Mouse (Mus musculus) spleen, postnatal 4 days (tissue): ENCODE data around the gene Vti1a.

ENCODE experiments used
- DNase-seq, 2 experiments: peaks; one replicate each; pipeline ENCODE4 v3.0.0; 2022; ENCODE audit warnings: low spot score in 2 of 2

Gene Vti1a

DNA sequence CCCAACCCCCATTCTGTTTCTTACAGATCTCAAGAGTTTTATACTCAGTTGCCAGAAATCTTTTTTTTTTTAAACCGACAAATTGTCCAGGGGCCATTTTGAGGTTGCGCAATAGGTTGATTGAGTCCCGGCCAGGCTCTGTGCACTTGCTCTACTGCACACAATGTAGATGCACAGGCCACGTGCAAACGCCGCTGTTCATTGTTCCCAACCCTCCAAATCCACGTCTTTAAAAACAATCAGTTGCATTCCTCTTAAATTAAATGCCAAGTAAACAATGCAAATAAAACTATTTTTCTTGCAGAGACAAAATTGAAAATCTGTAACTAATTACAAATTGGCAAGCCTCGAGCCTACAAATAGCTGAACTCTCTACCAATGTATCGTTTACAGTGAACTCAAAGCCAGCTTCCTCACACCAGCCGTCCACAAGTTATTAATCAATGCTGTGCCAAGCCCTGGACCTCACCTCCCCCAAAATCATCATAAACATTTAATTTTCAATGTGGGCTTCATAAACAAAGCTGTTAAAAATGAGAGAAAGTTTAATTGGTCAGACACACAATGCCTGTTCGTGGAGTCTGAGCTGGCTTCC, 244.1 kb downstream of the Vti1a start:
- DNase-seq: no peak

DNA sequence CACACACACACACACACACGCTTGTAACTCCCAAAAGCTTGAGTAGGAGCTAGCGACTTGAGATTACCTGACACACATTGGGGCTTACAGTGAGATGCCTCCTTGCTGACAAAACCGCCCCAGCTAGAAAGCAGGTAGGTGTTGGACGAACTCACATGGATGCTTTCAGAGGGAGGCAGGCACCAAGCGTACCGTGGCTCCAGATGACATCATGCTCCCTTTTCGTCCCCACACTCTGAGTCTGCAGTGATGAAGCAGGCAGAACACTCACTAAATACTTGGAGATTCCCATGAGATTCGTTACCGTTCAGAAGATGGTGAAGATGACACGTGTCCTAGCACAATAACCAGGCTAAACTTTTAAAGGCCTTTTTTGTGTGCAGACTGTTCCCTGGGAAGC, 245.4 kb downstream of the Vti1a start:
- DNase-seq: no peak

DNA sequence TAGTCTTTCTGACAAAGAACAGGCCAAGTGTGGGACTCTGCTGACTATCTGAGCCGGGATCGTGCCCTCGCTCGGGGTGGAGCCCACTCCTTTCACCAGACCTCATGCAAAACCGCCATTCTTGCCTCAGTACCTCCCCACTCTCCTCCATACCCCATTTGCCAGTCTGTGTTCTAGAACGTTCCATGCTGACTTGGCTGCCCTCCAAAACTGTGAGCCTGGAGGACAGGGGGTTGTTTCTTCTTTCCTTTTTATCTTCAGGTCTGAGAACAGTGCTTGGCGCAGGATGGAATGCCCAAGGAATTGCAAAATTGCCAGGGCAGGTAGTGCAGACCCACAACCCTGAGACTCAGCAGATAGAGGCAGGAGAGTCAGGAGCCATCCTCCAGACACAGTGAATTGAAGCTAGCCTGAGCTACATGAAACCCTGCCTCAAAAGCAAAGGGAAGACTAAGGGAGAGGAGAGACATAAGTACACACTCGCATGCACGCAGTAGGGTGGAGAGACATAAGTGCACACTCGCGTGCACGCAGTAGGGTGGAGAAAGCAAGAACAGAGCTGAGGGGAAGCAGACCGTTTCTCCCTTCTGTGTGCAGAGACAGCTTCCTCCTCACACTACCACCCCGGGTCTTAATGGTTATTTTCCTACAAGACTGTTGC, 246.5 kb downstream of the Vti1a start:
- no peak for DNase-seq

DNA sequence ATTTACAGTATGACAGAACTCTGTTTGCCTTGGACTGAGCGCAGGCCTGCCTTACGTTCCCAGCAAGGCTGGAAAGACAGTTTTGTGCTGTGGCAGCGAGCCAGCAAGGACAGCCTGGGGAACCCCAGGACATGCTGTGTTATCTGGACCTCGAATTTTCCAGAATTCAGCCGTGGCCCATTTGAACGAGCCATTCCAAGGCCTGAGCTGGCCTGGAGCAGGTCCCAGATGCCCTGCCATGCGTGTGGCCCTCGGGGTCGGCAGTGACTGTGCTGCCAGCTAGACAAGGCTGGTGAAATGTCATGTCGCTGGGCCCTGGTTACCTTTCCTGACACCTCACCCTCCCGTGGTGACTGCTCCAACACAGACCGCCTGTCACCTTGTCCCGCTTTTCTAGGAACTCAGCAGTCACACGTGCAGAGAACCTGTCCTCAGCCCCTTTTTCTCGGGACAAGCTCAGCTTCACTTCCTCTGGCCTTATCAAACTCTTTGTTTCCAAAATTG, 247.1 kb downstream of the Vti1a start:
- DNase-seq: no peak

DNA sequence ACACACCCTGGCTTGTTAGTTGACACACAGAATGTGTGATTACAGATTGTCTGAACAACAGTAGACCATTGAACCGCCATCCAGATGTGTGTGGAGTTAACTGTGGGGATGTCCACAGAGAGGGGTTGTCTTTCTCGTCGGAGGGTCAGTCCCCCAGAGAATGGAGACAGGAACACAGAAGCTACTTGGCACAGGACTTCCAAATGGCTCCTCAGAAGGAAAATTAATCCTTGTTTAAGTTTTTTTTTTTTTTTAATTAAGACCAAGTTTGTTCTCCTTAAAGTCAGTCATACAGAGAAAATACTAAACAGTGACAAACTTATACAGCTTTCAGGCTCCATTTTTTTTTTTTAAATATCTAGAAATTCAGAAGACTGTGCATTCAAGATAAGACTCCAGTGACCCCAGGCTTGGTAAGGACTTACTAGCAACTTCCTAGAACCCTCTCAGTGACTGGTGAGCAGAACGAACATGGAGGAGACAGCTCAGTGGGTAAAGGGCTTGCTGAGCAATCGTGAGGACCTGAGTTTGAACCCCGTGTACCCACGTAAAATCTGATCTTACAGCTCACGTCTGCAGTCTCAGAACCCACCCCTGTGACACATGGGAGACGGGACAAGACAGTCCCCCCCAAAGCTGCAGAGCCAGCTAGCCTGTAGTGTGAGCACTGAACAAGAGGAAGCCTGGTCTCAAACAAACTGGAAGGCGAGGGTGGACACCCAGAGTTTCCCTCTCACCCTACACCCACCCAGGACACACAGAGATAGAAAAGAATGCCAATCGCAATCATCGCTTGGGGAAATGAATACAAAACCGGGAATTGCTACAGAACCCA, 248.2 kb downstream of the Vti1a start:
- no peak for DNase-seq

DNA sequence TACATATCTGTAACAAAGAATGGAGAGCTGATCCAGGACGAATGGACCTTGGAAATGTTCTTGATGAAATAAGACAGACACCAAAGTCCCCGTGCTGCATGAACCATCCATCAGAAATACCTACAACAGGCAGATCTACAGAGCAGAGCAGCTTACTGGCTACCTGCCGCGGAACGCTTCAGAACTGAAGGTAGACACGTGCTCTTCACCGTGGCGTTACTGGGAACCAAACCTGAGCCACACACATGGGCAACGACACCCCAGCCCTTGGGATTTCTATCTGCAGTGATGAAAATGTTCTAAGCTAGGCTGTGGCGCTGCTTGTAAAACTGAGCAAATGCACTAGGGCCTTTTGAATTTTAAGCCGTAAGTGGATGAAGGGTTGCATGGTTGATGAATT, 249.0 kb downstream of the Vti1a start:
- DNase-seq: no peak

DNA sequence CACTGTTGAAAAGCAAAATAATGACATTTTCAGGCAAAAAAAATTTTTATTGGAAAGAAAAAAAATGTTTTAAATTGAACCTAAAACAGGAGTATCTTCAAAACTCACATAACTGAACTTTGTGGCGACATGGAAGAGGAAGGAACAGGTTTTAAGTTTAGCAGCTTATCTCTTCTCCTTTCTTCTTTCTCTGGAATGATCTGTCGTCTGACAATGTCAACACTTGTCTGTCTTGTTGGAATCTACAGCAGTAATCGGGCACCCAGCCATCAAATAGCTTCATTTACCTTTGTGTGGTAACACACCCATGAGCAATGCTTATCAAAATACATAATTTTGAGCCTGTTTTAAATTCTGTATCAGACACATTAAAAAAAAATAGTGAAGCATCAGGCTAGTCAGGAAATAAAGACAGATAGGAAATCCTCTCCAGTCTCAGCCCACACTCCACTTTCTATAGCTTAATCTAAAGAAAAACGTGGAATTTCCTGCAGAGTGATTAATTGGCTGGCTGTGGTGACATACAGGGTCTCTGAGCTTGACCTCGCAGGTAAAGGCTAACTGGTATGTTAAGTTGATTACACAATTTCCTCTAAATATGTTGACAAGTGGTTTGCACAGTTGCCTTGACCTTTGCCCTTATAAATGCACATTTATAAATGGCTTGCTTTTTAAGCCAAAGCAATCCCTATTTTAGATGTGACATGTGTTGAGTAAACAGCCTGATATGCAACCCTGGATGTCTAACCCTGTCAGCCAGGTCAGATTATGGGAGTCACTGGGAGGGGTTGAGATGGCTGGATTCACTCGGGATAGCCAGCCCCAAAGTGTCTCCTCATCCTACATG, 249.7 kb downstream of the Vti1a start:
- DNase-seq: no peak

DNA sequence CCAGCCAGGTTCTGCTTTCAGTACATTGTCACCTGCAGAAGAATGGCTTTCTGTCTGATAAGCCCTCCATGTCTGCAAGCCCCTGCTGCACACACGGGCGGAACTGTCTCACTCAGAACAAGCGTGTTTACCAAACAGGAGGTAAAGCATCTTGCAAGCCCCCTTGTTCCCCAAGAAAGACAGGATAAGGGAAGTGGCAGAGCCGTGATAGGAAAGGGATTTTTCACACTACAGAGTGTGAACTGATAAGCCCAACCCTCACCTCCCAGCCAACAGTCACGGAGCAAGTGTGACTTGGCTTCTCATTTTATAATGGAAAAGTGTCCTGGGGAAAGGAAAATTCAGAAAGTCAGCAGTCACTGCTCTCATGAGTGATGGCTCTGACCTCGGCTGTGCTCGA, 253.0 kb downstream of the Vti1a start:
- DNase-seq: no peak

DNA sequence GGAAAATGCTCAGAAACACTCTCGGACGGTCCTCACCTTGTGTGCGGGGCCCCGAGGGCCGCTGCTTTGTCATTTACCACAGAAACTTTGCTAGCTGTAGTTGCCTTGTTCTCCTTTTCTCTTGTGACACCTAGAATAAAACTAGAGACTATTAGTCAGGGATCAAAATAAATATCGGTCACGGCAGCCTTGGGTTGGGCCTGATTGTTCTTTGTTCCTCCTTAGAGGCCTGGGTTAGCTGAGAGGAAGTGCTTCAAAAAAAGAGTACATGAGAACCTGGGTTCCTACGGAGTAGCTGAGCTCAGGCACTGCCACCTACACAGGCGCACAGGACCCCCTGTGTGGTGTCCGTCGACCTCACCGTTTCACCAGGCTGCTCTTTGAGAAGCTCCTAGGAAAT, 253.8 kb downstream of the Vti1a start:
- no peak for DNase-seq

DNA sequence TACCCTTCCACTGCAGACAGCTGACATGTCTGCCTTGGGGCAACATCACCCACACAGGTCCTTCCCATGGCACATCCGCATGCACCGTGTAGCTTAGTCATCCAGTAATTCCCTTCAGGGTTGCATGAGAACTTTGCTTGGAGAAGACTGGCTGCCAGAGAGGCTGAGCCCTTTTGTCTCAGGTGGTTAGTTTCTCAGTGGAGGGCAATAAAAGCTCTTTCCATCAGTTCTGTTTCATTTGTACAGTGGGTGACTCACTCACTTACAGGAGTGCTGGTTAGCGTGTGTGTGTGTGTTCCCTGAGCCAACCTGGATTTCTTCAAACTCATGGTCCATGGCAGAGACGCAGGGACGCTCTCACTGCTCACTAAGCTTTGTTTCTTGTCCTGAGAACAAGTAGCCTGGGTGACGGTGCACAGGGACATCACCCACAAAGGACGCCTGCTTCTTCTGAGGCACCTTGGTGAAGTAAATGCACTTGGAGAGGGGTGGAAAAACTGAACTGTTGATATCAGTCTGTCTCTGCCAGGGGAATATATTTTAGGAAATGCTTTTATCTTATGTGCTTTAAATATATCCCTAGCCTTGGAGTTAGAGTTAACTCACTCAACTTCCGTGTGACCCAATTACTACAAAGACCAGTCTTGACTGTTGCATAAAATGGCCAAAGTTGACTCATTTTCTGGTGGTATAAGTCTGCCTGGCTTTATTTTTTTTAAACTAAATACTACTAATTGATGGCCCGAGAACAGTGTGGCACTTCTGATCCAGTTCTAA, 254.6 kb downstream of the Vti1a start:
- DNase-seq: no peak

DNA sequence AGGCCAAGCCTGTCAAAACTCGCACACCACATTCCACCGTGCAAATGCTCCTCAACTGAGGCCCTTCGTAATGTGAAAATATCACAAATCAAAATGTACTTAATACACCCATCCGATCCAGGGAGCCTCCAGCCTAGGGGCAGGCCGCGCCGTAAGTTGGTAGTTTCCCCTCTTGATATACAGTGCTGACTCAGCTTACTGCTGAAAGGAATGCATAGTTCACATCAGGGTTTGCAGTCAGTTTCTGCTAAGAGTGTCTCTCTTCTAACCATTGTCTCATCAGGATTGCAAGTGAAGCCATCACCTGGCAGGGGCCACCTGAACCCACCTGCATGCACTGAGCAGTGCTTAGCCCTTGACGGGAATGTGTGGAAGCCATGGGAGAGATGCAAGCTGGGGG, 255.4 kb downstream of the Vti1a start:
- DNase-seq: no peak

DNA sequence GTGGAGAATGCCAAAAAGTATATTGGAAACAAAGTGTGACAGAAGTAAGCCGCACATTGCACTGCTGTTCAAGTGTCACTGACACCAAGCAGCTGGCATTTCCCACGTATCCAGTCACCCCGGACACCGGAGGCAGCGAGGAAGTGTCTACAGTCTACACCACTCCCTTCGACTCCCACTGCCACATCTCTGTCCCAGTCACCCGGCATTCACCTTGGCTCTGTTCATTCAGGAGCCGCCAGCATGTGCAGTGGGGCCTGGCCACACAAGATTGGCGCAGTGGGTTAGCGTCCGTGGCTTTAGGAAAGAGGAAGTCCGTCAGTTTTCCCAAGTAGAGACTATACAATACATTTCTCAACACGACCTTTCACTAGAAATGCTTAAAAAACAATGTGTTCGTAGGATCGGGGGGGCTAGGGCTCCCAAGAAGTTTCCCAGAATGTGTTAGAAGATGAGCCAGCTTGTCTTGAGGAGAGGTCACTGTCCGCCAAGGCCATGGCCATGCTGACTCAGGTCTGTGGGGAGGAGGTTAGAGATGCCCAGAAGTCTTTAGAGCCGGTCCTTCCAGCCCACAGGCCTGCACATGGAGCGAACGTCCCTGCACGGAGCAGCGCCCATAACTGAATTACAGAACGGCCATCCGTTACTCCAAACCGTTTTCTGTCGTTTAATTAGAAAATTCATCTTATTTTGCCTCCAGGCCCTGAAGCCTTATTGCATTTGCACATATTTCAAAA, 261.4 kb downstream of the Vti1a start:
- no peak for DNase-seq

DNA sequence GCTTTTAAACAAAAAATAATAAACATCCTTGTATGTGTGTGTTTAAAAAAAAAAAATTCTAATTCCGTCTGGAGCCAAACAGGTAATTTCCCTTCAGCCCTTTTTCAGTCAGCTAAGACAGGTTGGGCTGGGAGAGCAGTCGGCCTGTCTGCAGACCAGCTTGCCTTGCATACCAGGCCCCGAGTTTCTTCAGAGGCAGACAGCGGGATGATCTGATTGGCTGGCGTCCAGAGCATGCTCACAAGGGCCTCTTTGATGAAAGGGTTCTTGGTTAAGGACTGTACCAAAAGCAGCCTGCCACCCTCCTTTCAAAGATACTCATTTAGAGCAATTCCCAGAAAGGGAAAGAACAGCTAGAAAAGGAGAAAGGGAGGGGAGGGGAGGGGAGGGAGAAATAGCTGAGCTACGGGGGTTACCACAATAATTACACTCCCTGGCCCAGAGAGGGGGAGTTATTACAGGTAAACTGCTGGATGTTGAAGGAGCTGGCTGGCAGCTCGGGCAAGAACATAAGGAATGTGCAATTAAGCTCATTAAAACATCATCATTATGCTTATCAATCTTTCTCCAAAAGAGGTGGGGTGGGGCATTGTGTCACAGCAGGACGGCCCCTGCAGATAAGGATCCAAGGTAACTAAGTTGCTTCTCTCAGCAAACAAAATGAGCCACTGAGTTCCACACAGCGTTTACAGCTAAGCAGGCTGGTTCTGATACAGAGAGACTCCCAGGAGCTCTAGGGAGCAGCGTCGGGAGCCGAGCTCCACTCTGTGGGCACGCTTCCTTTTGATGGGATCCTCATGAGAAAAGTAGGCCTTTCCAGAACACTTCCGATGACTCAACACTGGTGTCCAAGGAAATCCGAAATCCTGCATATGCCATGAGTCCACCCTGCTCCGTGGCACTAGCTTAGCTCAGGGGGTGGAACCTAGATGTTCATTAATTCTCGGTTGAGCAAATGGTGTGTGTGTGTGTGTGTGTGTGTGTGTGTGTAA, 262.3 kb downstream of the Vti1a start:
- no peak for DNase-seq

DNA sequence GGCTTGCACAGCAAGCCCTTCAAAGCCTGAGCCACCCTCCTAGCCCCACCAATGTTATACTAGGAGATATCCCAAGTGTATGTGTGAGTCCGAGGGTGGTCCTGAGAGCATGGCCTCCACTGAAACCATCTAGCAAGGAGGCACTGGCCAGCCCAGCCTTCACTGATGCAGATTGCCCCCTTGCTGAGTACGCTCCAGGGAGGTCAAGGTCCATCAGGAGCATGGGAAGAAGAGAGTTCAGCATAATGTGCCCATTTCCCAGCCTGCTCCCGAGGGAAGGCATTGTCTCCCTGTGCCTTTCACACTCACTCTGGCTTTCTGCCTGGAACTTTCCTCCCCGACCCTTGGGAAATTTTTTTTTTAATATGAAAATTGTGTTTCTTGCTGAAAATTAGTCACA, 263.2 kb downstream of the Vti1a start:
- DNase-seq: no peak

DNA sequence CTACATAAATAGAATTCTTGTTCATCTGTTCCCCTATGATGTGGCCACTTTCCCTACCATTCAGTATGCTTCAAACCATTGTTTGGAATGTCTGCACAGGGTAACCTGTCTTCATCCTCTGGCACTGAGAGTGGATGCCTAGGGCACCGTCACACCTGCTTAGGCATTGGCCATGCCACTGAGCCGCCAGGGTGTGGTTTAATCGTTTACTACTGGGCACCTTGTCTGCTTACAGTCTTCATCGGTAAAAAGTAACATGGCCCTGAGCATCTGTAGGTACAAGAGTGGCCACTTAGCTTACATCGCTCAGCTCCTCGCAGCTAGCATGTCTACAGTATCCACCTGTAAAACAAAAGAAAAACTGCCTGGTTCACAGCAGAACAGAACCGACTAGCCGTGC, 264.1 kb downstream of the Vti1a start:
- DNase-seq: no peak

DNA sequence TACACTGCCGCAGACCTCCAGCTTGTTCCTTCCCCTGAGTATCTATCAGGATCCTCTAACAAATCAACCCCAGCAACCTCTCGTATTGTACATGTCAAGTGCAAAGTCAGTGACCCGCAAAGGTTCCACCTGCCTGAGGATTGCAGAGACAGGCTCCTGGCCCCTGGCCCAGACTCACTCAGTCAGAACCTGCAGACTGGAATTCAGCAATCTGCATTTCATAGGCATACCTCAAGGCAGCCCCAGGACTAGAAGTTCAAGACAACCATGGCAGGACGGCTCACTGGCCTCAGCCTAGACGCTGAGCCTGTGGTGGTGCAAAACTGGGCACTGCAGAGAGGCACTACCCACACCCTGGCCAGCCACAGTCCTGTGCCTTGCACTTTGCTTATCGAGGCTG, 264.6 kb downstream of the Vti1a start:
- no peak for DNase-seq

DNA sequence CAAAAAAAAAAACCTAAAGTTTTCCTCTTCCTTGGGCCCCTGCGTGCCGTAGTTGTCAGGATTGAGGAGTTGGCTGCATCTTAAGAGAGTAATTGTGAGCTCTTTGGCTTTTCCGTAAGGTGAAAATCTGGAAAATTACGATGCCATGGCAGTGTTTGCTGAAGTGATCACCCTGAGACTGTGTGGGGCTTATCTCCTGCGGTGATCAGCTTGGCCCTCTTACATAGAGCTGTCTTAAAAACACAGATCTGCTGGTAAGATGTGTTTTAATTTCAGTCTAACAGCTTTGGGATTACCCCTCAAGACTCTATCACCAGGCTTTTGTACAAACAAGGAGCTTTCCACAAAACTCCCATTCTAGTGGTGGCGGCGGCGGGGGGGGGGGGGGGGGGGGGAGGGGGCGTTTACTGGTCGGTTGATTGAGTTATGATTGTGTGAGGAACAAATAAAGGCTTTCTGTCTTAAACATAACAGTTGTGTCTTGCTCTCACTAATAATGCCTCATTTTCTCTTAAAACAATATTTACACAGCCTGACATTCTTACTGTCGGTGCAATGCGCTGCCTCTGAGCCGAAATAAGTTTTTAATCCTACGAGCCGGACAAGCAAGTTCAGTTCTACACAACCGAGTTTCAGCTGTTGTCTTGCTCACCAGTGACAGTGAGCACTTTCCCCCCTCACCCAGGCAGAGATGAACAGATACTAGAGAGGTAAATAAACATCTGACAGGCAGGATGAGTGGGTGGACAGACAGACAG, 267.0 kb downstream of the Vti1a start:
- DNase-seq: no peak
